Comparison of ENCODE assay signal across 24 mouse cellular contexts in the genomic region with DNA sequence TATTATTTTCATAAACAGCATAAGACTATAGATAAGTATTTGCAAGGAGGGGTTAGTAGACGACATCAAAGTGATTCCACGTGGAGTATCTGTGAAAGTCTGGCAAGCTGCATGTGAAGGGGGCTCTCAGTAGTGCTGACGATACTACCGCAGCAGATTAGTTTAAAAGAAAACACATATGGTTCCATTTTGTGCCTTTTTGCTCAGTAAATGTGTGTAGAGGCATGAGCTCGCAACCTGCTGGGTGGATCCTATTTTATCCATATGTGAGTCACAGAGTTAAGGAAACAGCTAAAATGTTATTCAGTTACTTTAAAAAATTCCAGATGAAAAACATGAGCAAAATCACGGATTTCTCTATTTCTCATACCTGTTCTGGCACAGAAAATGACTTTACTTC.
DNase-seq lines count a peak whose midpoint lies in the region; ATAC-seq and TF ChIP-seq lines count a peak whose summit lies in the region.
"Had no signal": no experiment of that assay in that cellular context is flagged by ENCODE, and none has a peak within 500 bp of the region (broad histone marks: within the 10 kb centered on the region; RNA-seq: fewer than 3 reads in every experiment).

No protein-coding gene starts in this region.

- no peak overlapping the region for H3K4me2 ChIP-seq in embryonic facial prominence, embryonic 14.5 days (ENCODE audit: low read depth, low read length)
- H3K4me2 ChIP-seq: heart, embryonic 13.5 days; hindbrain, embryonic 12.5 days; liver, embryonic 11.5 days; midbrain, embryonic 13.5 days; stomach, embryonic 15.5 days had no signal

- no peak overlapping the region for H3K9ac ChIP-seq in embryonic facial prominence, embryonic 14.5 days (ENCODE audit: low read depth, low read length)
- H3K9ac ChIP-seq: forebrain, postnatal 0 days; heart, embryonic 13.5 days; hindbrain, embryonic 12.5 days; liver, postnatal 0 days; midbrain, embryonic 13.5 days; stomach, embryonic 15.5 days had no signal

- peak; percentile 90 for ATAC-seq in frontal cortex, adult (ENCODE audit: low TSS enrichment)
- ATAC-seq in embryonic facial prominence, embryonic 14.5 days (ENCODE audit: low read depth) = no peak
- ATAC-seq: forebrain, postnatal 0 days; liver, postnatal 0 days; lung, postnatal 0 days; midbrain, embryonic 13.5 days had no signal

- no peaks in the 10 kb centered on the region for H3K27me3 ChIP-seq in embryonic facial prominence, embryonic 14.5 days (replicated peaks; ENCODE audit: control insufficient read depth, insufficient read depth, low read length)
- no peaks in the 10 kb centered on the region for H3K27me3 ChIP-seq in thymus, adult 2 months (ENCODE audit: control insufficient read depth, insufficient read depth, low read length)
- H3K27me3 ChIP-seq: heart, embryonic 13.5 days; hindbrain, embryonic 12.5 days; midbrain, embryonic 13.5 days; stomach, embryonic 15.5 days had no signal

- no peak overlapping the region for H3K4me3 ChIP-seq in embryonic facial prominence, embryonic 14.5 days (ENCODE audit: low read depth, low read length)
- no peak overlapping the region for H3K4me3 ChIP-seq in thymus, adult 2 months (ENCODE audit: control insufficient read depth, insufficient read depth, low read length)
- H3K4me3 ChIP-seq: forebrain, embryonic 10.5 days; heart, adult 2 months; heart, embryonic 13.5 days; hindbrain, embryonic 12.5 days; midbrain, embryonic 13.5 days; stomach, embryonic 15.5 days had no signal

- no peak overlapping the region for H3K27ac ChIP-seq in embryonic facial prominence, embryonic 14.5 days (replicated peaks; ENCODE audit: low read depth, low read length)
- no peak overlapping the region for H3K27ac ChIP-seq in thymus, adult 2 months (ENCODE audit: control insufficient read depth, insufficient read depth, low read length)
- H3K27ac ChIP-seq: forebrain, embryonic 10.5 days; heart, adult 2 months; heart, embryonic 13.5 days; hindbrain, embryonic 12.5 days; midbrain, embryonic 13.5 days; stomach, embryonic 15.5 days had no signal

- no peak for TF ChIP-seq POLR2A in thymus, adult 2 months (IDR thresholded peaks at IDR 0.05; ENCODE audit: control insufficient read depth, extremely low read depth, insufficient read depth, low read length, poor library complexity)

- H3K9me3 ChIP-seq in embryonic facial prominence, embryonic 14.5 days (ENCODE audit: control insufficient read depth, low read length) = no peaks in the 10 kb centered on the region
- H3K9me3 ChIP-seq: forebrain, embryonic 10.5 days; heart, embryonic 13.5 days; hindbrain, embryonic 12.5 days; midbrain, embryonic 13.5 days; stomach, embryonic 15.5 days had no signal

- TF ChIP-seq CTCF in thymus, adult 2 months (IDR thresholded peaks at IDR 0.05; ENCODE audit: borderline replicate concordance, control insufficient read depth, extremely low read depth, insufficient read depth, low read length, poor library complexity) = no peak

- no peaks in the 10 kb centered on the region for H3K36me3 ChIP-seq in embryonic facial prominence, embryonic 14.5 days (ENCODE audit: control insufficient read depth, insufficient read depth, low read length)
- no peaks in the 10 kb centered on the region for H3K36me3 ChIP-seq in thymus, adult 2 months (ENCODE audit: control insufficient read depth, insufficient read depth, low read length)
- H3K36me3 ChIP-seq: forebrain, embryonic 10.5 days; heart, embryonic 13.5 days; hindbrain, embryonic 12.5 days; midbrain, embryonic 13.5 days; stomach, embryonic 15.5 days had no signal

- 34% methylated on average over 6 of the region's 6 CpGs for WGBS in embryonic facial prominence, embryonic 14.5 days
- 91% methylated on average over 6 of the region's 6 CpGs for WGBS in thymus, adult 2 months

- peaks cover 12% of the 10 kb centered on the region; the same call in 1 of the 2 replicates for H3K4me1 ChIP-seq in embryonic facial prominence, embryonic 14.5 days (ENCODE audit: control insufficient read depth, insufficient read depth, low read length)
- no peaks in the 10 kb centered on the region for H3K4me1 ChIP-seq in thymus, adult 2 months (replicated peaks; ENCODE audit: control insufficient read depth, insufficient read depth, low read length)
- H3K4me1 ChIP-seq: hindbrain, embryonic 12.5 days; midbrain, embryonic 13.5 days; stomach, embryonic 15.5 days had no signal

- no peak for DNase-seq in frontal cortex, postnatal 14 days (ENCODE audit: low spot score in 2 of 2)
- peak; percentile 15 to 26 for DNase-seq in right cerebral cortex, adult 2 months (ENCODE audit: low spot score in 2 of 2)
- DNase-seq in right cerebral cortex, postnatal 36 days (ENCODE audit: low spot score in 2 of 2) = no peak
- DNase-seq in embryonic facial prominence, embryonic 14.5 days (ENCODE audit: low spot score) = peak; percentile 71
- DNase-seq in thymus, adult 2 months = no peak
- no peak for DNase-seq in kidney, postnatal 4 days
- DNase-seq: adrenal gland, postnatal 10 days; cerebellum, adult 8-10 months; forebrain, postnatal 0 days; gastrocnemius, postnatal 36 days; heart, adult 2 months; kidney, adult 11 months; layer of hippocampus, adult 9-11 months; liver, postnatal 0 days; thymus, adult 18-20 months; thymus, postnatal 4 days had no signal

Comparison
In these comparisons a context has a peak if more than half of its experiments do, and no peak if none do; other contexts are left out.
1. DNase-seq: peak in right cerebral cortex, adult 2 months (2 of 2) and embryonic facial prominence, embryonic 14.5 days (single experiment); none in frontal cortex, postnatal 14 days (0 of 2), right cerebral cortex, postnatal 36 days (0 of 2), thymus, adult 2 months (single experiment) and kidney, postnatal 4 days (0 of 2).